Mouse (Mus musculus): ENCODE measurements around the gene Catsper2. TPM values are rescaled to one million over a fixed set of nuclear protein-coding genes. Genes with fewer than 3 reads are reported as not detected.

Gene Catsper2
- 1 to 10 TPM; 2.2 to 4.1 (median 2.9) TPM for total RNA-seq (2022)

DNA sequence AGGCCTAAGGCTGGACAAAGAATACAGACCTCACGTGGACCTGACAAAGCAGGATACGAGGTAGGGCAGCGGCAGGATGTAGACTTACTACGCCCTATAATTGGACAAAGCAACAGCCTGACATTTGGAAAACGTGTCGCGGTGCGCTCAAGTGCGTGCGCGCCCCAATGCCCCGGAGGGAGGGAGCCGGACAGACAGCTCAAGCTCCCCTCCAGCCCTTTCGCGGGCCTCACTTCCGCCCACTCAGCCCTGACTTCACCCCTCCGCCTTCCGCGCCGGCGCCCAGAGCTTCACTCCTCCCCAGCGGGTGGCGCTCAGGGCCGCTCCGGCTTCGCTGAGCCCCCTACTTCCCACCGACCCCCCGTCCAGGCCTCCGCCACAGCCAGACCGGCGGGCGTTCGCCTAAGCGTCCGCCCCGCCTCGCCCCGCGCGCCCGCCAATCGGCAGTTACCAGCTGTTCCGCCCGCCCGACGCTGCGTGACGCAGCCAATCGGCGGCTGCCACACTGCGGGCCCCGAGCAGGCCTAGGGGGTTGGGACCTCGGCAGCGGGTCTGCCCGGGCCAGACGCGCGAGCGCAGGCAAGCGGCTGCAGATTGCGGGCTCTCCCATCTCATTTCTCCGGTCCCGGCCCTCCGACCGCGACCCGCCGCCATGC lies at the start of gene Catsper2, which contains the start of gene Pdia3:
Gene Catsper2, minus strand, starts transcription at position 406 of the 656 bp plus-strand sequence.
Gene Pdia3, plus strand, starts transcription at position 389 of the 656 bp plus-strand sequence.
- peak; percentile 95 for DNase-seq

- no peak for DNase-seq
Observed at GRCm38 (mm10) chr2:121460071-121460470, 46.5 kb upstream of the Catsper2 start.

GRCm38 (mm10) chr2:121456692-121457642 lies 43.4 kb upstream of the Catsper2 start, which contains the start of gene Serinc4:
Gene Serinc4, minus strand, starts transcription at chr2:121456781.
- DNase-seq = peak; percentile 81

- no peak for DNase-seq
Observed at GRCm38 (mm10) chr2:121455534-121455933, 41.9 kb upstream of the Catsper2 start.

GRCm38 (mm10) chr2:121453917-121454316 lies 40.3 kb upstream of the Catsper2 start:
- DNase-seq = no peak

DNA sequence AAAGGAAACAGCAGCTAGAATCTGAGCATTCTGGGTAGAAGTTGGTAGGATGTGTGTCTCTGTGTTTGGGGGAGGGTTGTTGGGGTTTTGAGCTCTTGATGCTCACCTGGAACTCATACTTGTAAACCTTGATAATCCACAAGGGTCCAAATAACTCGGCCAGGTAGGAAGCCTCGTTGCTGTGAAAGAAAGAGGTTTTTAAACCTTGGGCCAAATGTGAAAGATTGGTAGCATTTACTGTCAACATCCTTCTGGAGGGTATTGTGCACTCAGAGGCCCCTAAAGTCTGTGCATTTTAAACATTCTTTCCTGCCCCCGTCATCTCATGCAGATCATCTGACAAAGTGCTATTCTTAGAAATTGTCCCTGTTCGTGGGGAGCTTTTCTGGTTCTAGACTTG lies 39.4 kb upstream of the Catsper2 start, which contains the start of gene Hypk:
Gene Hypk, plus strand, starts transcription at position 301 of the 400 bp plus-strand sequence.
- no peak for DNase-seq

DNA sequence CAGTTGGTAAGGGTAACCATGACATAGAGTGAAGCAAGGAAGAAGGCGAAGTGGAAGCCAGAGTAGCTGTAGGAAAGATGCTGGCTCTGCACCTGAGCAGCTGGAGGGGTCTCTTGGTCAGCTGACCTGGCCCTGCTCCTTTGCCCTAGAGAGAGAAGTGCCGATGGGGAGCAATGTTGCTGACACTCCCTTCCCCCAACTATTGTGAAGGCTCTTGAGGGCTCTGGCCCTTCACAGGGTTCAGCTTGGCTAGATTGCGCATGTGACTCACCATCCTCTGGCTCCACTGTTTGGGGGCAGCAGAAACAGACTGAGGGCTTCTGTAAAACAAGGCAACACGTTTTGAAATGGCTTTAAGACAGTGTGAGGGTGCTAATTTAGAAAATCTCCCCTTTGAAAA lies 38.8 kb upstream of the Catsper2 start:
- DNase-seq = no peak

- peak; percentile 31 for DNase-seq
Observed at GRCm38 (mm10) chr2:121450093-121450492, 36.5 kb upstream of the Catsper2 start.

- peak; percentile 33 for DNase-seq
Observed at GRCm38 (mm10) chr2:121449545-121450011, 36.0 kb upstream of the Catsper2 start.

GRCm38 (mm10) chr2:121448739-121449535 lies 35.3 kb upstream of the Catsper2 start, which contains the start of gene Serf2:
Gene Serf2, plus strand, starts transcription at chr2:121449195.
- peak; percentile 100 for DNase-seq

GRCm38 (mm10) chr2:121448136-121448535 lies 34.5 kb upstream of the Catsper2 start:
- DNase-seq = no peak

DNA sequence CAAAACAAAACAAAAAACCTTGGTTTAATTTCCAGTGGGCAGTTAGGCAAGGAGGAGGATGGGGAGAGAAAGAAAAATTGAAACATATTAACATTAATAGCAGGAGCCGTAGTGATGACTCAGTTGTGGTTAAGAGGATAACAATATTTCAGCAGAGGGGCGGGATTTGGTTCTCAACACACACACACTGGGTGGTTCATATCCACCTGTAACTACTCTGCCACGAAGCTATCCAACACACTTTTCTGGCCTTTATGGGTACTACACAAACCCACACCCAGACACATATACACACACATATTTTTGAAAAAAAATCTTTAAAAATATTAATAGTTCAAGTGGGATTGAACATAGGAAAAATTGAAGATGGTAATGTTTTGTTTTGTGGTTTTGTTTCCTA lies 33.4 kb upstream of the Catsper2 start:
- DNase-seq = no peak

DNA sequence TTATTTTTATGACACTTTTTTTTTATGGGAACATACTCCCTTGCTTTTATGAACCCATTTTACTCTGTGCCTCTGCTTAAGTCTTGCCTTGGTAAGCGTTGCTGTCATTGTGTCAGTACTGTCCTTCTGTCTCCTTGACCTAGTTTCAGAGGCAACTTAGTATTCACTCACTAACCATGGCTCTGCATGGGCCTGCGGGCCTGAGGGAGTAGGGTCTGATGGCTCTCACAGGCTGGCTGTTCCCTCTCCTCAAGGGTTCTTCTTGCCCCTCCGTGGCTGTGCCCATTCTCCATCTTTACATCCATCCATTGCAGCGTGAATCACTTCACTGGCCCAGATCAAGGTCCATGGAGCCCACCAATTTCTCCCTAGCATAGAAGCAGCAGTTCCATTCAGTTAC lies 32.9 kb upstream of the Catsper2 start:
- no peak for DNase-seq

DNA sequence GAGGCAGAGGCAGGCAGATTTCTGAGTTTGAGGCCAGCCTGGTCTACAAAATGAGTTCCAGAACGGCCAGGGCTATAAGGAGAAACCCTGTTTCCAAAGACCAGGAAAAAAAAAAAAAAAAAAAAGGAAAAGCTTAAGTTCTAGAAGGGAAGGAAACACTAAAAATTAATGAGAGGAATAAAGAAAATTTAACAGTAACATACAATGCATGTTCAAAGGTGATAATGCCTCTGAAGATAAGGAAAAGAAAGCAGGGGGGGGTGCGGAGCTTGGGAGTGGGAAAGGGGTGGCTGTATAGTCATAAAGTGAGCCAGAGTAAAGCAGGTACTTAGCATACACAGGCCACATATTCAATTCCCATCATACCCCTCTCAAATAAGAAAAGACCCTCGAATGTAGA lies 31.5 kb upstream of the Catsper2 start:
- DNase-seq = no peak

GRCm38 (mm10) chr2:121444178-121444577 lies 30.6 kb upstream of the Catsper2 start, which contains the start of gene Ell3:
Gene Ell3, minus strand, starts transcription at chr2:121444278.
- DNase-seq = no peak

GRCm38 (mm10) chr2:121443068-121443349 lies 29.4 kb upstream of the Catsper2 start:
- no peak for DNase-seq

DNA sequence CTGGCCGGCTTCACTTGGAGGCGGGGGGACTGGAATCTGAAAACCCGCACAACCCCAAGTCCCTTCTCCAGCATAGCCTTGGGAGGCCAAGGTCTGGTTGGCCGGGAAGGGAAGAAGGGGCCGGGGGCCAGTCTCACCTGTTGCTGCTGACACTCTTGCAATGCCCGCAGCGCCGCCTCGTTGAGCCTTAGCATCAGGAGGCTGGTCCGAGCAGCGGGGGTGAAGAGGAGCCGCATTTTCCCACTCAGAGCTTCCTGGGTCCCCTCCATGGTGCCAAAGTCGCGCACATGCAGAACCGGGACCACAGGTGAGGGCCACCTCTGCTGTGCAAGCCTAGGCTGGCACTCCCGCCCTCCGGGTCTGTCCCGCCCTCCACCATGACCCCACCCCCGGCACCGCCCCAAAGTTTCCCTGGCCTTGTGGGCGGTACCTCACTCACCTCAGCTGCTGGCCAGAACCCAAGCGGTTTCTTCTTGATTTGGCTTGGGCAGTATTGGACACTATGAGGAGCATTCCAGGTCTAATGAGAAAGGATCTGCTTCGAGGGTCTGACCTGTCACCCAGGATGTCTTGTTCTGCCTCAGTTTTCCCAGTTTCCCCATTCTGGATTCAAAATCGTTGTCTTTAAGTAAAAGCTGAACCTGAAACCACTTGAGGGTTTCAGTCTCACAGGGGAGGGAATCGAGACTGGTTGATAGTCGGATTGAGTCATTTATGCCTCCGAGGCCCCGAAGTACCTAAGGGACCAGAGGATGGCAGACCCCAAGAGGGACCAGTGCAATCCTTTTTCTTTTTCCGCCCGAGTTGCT lies 28.9 kb upstream of the Catsper2 start:
- DNase-seq = peak; percentile 62

- DNase-seq = no peak
Observed at GRCm38 (mm10) chr2:121441800-121442199, 28.2 kb upstream of the Catsper2 start.

DNA sequence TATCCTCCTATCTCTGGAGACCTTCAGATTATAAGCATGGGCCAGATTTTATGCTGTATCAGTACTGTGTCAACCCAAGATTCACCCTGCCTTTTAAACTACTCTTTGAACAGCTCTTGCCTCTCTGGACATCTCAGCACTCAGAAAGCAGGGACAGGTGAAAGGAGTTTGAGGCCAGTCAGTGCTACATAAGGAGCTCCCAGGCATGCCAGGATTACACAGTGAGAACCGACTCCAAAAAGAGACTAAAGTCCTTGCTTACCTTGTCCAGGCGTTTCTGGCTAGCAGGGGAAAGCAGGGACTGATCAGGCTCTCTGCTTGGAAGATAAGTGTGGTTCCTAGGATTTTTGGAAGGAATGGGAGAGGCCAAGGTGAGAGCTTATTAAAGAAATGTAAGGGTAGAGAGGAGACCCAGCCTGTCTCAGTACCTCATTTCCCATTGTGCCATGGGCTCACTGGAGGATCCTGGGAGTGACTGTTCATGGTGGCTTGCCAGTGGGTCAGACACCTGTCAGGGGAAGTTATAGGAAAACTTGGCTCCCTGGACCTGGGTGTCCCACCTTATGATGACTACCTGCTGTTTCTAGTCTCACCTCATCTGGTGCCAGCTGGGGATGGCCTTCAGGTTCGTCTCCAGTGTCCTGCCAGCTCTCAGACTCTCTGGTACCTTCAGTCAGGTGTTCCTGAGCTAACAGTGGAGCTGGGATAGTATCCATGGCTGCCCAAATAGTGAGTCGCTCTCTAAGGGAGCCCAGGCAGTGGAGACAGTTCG lies 27.4 kb upstream of the Catsper2 start:
- no peak for DNase-seq

- no peak for DNase-seq
Observed at GRCm38 (mm10) chr2:121439746-121440145, 26.2 kb upstream of the Catsper2 start.

- DNase-seq = no peak
Observed at GRCm38 (mm10) chr2:121434854-121435253, 21.3 kb upstream of the Catsper2 start.

Measured in adrenal gland, adult 8-10 months (tissue).